Comparison of ENCODE assay signal across 17 mouse cellular contexts in genomic region chr10:121425079-121425478, GRCm38 (mm10). TPM values are rescaled to one million over a fixed set of nuclear protein-coding genes. Genes with fewer than 3 reads are reported as not detected.
A peak's percentile ranks its signal among the peaks of the same experiment; 100 is the strongest.
DNase-seq lines count a peak whose midpoint lies in the region; ATAC-seq lines count a peak whose summit lies in the region.
"Had no signal": no experiment of that assay in that cellular context is flagged by ENCODE, and none has a peak within 500 bp of the region (broad histone marks: within the 10 kb centered on the region; RNA-seq: fewer than 3 reads in every experiment).

No protein-coding gene starts in this region.

- no peak overlapping the region for H3K9ac ChIP-seq in heart, embryonic 11.5 days (ENCODE audit: low read depth, low read length)
- no peak overlapping the region for H3K9ac ChIP-seq in hindbrain, embryonic 12.5 days
- no peak overlapping the region for H3K9ac ChIP-seq in stomach, embryonic 16.5 days (ENCODE audit: low read length)
- H3K9ac ChIP-seq: forebrain, embryonic 13.5 days; hindbrain, embryonic 13.5 days; liver, embryonic 15.5 days had no signal

- H3K4me2 ChIP-seq in heart, embryonic 11.5 days, result no peak overlapping the region
- no peak overlapping the region for H3K4me2 ChIP-seq in hindbrain, embryonic 12.5 days (replicated peaks)
- no peak overlapping the region for H3K4me2 ChIP-seq in stomach, embryonic 16.5 days (ENCODE audit: low read depth, low read length)
- H3K4me2 ChIP-seq: forebrain, embryonic 13.5 days; hindbrain, embryonic 13.5 days; liver, embryonic 15.5 days had no signal

- no peaks in the 10 kb centered on the region for H3K9me3 ChIP-seq in heart, embryonic 11.5 days (replicated peaks; ENCODE audit: control insufficient read depth, low read length)
- H3K9me3 ChIP-seq in hindbrain, embryonic 10.5 days, result no peaks in the 10 kb centered on the region
- no peaks in the 10 kb centered on the region for H3K9me3 ChIP-seq in hindbrain, embryonic 12.5 days (replicated peaks)
- no peaks in the 10 kb centered on the region for H3K9me3 ChIP-seq in stomach, embryonic 16.5 days (replicated peaks; ENCODE audit: control insufficient read depth, low read length)
- H3K9me3 ChIP-seq: forebrain, embryonic 13.5 days; hindbrain, embryonic 13.5 days; liver, embryonic 15.5 days had no signal

- H3K36me3 ChIP-seq in heart, embryonic 11.5 days (ENCODE audit: control insufficient read depth, insufficient read depth, low read length), result no peaks in the 10 kb centered on the region
- no peaks in the 10 kb centered on the region for H3K36me3 ChIP-seq in hindbrain, embryonic 10.5 days
- no peaks in the 10 kb centered on the region for H3K36me3 ChIP-seq in hindbrain, embryonic 12.5 days
- no peaks in the 10 kb centered on the region for H3K36me3 ChIP-seq in stomach, embryonic 16.5 days (ENCODE audit: control insufficient read depth, insufficient read depth, low read length)
- H3K36me3 ChIP-seq: hindbrain, embryonic 13.5 days; liver, embryonic 15.5 days had no signal

- WGBS in heart, embryonic 11.5 days (ENCODE audit: insufficient replicate concordance), result 68% methylated on average over 5 of the region's 5 CpGs
- WGBS in hindbrain, embryonic 10.5 days, result 85% methylated on average over 5 of the region's 5 CpGs
- 86% methylated on average over 5 of the region's 5 CpGs for WGBS in hindbrain, embryonic 12.5 days
- WGBS in stomach, embryonic 16.5 days, result 85% methylated on average over 5 of the region's 5 CpGs

- H3K4me3 ChIP-seq in heart, embryonic 11.5 days (ENCODE audit: low read depth, low read length), result no peak overlapping the region
- H3K4me3 ChIP-seq in hindbrain, embryonic 10.5 days, result no peak overlapping the region
- no peak overlapping the region for H3K4me3 ChIP-seq in hindbrain, embryonic 12.5 days
- H3K4me3 ChIP-seq in stomach, embryonic 16.5 days (replicated peaks; ENCODE audit: low read length), result no peak overlapping the region
- H3K4me3 ChIP-seq: forebrain, embryonic 13.5 days; hindbrain, embryonic 13.5 days; liver, embryonic 15.5 days had no signal

- H3K27me3 ChIP-seq in heart, embryonic 11.5 days (ENCODE audit: control insufficient read depth, insufficient read depth, low read length), result no peaks in the 10 kb centered on the region
- H3K27me3 ChIP-seq in hindbrain, embryonic 10.5 days (ENCODE audit: insufficient read depth, poor library complexity, severe bottlenecking), result no peaks in the 10 kb centered on the region
- no peaks in the 10 kb centered on the region for H3K27me3 ChIP-seq in hindbrain, embryonic 12.5 days
- no peaks in the 10 kb centered on the region for H3K27me3 ChIP-seq in stomach, embryonic 16.5 days (ENCODE audit: control insufficient read depth, insufficient read depth, low read length)
- H3K27me3 ChIP-seq: liver, embryonic 15.5 days had no signal

- H3K4me1 ChIP-seq in heart, embryonic 11.5 days (ENCODE audit: control insufficient read depth, insufficient read depth, low read length), result peaks cover 80% of the 10 kb centered on the region
- H3K4me1 ChIP-seq in hindbrain, embryonic 10.5 days (replicated peaks), result peaks cover 67% of the 10 kb centered on the region
- peaks cover 46% of the 10 kb centered on the region for H3K4me1 ChIP-seq in hindbrain, embryonic 12.5 days
- peaks cover 30% of the 10 kb centered on the region for H3K4me1 ChIP-seq in stomach, embryonic 16.5 days (ENCODE audit: control insufficient read depth, insufficient read depth, low read length)

- no peak overlapping the region for H3K27ac ChIP-seq in heart, embryonic 11.5 days (ENCODE audit: low read depth, low read length)
- H3K27ac ChIP-seq in hindbrain, embryonic 10.5 days, result 0 out of 2 replicates have a peak overlapping the region, but pooled peaks have one; percentile 24
- H3K27ac ChIP-seq in hindbrain, embryonic 12.5 days, result no peak overlapping the region
- peak overlapping the region; percentile 52; the same call in 1 of the 2 replicates for H3K27ac ChIP-seq in stomach, embryonic 16.5 days (ENCODE audit: low read length)
- H3K27ac ChIP-seq: forebrain, embryonic 13.5 days; liver, embryonic 15.5 days had no signal

- peak; percentile 88 for DNase-seq in heart, adult 11 months
- DNase-seq in hindbrain, embryonic 10.5 days (ENCODE audit: low spot score), result no peak
- peak; percentile 57 to 74 for DNase-seq in thymus, postnatal 36 days
- DNase-seq in layer of hippocampus, adult 9-11 months, result no peak
- DNase-seq: adrenal gland, postnatal 36 days; cerebellum, adult 9-11 months; gastrocnemius, postnatal 36 days; kidney, postnatal 10 days; spleen, adult 18-20 months had no signal

- no peak for ATAC-seq in heart, embryonic 11.5 days (replicated peaks; ENCODE audit: insufficient number of reproducible peaks, low FRiP score, low TSS enrichment)
- no peak for ATAC-seq in hindbrain, embryonic 12.5 days (ENCODE audit: low FRiP score)
- no peak for ATAC-seq in stomach, embryonic 16.5 days (ENCODE audit: insufficient read depth, low FRiP score)
- ATAC-seq in megakaryocyte progenitor cell, adult 5-6 weeks (replicated peaks; ENCODE audit: poor library complexity), result no peak
- ATAC-seq: forebrain, embryonic 13.5 days; lung, postnatal 0 days had no signal

RNA-seq across cellular contexts. Expression of gene Rassf3, which starts 51.1 kb away (rescaled TPM):
- 18.3 and 23.9 TPM in 2 replicates for polyA plus RNA-seq in heart, embryonic 11.5 days (2014; fragmentation: Nextera tagmentation; extraction: Ambion mirVana)
- 8.0 and 11.4 TPM in 2 replicates for polyA plus RNA-seq in hindbrain, embryonic 10.5 days (2016; fragmentation: Nextera tagmentation; extraction: Ambion mirVana)
- 12.7 and 13.4 TPM in 2 replicates for polyA plus RNA-seq in hindbrain, embryonic 12.5 days (2016; fragmentation: Nextera tagmentation; extraction: Ambion mirVana)
- 21.3 and 22.0 TPM in 2 replicates for polyA plus RNA-seq in stomach, embryonic 16.5 days (2015; fragmentation: Nextera tagmentation; extraction: Ambion mirVana)
- total RNA-seq in megakaryocyte progenitor cell, adult 5-6 weeks (2015), result 23.3 and 24.7 TPM in 2 replicates
- total RNA-seq in megakaryocyte progenitor cell, adult 5-6 weeks (2017), result 18.2 and 20.0 TPM in 2 replicates

Comparison
In these comparisons a context has a peak if more than half of its experiments do, and no peak if none do; other contexts are left out.
1. H3K27ac ChIP-seq: peak in hindbrain, embryonic 10.5 days (single experiment) and stomach, embryonic 16.5 days (single experiment); none in heart, embryonic 11.5 days (single experiment) and hindbrain, embryonic 12.5 days (single experiment).
2. DNase-seq: peak in heart, adult 11 months (single experiment) and thymus, postnatal 36 days (2 of 2); none in hindbrain, embryonic 10.5 days (single experiment) and layer of hippocampus, adult 9-11 months (single experiment).